Mouse (Mus musculus): ENCODE measurements around the gene Zan.

DNA sequence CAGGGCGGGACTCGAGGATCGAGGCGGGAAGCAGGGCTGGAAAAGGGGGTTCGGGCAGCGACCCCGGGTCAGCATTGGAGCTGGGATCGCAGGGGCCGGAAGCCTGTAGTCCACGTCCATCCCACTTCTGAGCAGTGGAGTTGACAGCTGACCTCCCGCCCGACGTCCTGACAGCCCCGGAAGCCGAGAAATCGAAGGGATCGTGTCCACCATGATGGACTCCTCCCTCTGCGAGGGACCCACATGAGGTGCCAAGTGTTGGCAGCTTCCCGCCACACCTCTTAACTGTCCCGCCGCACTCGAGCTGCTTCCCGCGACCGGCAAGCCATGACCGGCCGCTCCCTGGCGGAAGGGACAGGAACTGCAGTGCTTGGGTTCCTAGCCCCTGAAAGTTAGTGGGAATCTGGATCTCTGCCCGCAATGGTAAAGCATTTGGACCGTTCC lies 25.8 kb upstream of the Zan start:
- TF ChIP-seq CTCF (IDR thresholded peaks at IDR 0.05; ENCODE audit: extremely low read depth, insufficient read depth, insufficient read length, insufficient replicate concordance): peak; percentile 87
- peak; percentile 47 for TF ChIP-seq POLR2A (IDR thresholded peaks at IDR 0.05; ENCODE audit: low read depth, low read length)

Measured in spleen, adult 2 months (tissue).